Mouse (Mus musculus) cerebellum, adult 9-10 months (tissue): ENCODE data around the gene Entpd3.

Source experiments
- DNase-seq: peaks from one replicate; pipeline ENCODE4 v3.0.0; 2022

Gene Entpd3

GRCm38 (mm10) chr9:120582619-120583308, 43.1 kb downstream of the Entpd3 start:
- peak; percentile 90 for DNase-seq

DNA sequence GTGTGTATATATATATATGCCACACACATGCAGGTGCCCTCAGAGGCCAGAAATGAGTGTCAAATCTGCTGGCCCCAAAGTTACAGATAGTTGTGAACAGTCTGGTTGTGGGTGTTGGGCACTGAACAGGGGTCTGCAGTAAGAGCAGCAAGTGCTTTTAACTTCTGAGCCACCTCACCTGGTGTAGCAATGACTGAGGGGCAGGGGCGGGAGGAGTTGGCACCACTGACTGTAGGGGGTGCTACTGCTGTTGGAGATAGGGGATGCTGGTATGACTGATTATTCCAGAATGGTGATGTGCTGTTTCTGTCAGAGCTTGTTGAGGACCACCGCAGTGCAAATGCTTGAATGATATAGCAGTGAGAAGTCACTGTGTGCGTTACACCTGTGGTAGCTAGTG, 43.7 kb downstream of the Entpd3 start:
- no peak for DNase-seq

DNA sequence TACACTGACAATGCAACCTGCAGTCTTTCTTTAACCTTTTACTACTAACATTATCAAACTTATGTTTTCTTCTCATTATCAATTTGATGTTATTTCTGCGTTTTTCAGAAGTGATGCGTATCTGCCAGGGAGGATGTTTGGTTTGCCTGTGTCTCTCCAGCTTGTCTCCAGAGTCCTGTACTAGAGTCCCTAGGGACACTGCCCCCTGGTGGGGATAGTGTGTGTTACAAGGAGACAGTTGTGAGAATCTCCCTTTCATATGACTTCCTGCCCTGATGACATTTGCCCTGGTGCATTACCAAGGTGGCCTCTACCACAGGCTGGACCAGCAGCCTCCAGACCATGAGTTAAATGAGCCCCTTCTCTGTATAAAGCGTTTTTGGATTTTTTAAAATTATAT, 46.9 kb downstream of the Entpd3 start:
- DNase-seq, result peak; percentile 72

GRCm38 (mm10) chr9:120591490-120591889, 51.9 kb downstream of the Entpd3 start:
- peak; percentile 69 for DNase-seq

DNA sequence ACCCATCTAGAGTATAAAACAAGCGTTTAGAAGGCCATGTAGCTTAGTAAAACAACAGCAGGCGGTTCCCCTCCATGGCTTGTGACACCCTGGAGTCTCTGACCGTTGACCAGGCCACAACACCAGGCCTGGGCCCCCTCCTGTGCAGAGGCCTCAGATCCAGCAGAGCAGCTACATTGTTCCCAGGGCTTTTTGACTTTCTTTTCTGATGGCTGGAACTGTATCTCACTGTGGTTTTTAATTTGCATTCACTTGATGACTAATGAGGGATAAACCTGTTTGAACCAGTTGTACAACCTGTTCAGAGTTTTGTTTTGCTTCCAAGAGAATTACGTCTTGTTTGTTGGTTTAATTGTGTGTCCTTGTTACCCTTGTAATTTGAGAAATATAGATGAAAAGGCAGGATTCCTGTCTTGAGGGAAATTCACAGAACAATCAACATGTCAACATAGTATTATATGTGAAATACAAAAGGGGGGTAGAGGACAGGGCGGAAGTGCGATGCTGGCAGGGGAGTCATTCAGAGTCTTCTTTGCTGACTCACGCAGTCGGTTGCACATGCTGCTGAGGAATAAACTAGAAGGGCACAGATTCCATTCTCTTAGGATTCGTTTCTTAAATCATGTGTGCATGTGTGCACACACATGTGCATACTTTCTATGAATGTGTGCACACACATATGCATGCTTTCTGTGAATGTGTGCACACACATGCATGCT, 53.9 kb downstream of the Entpd3 start:
- DNase-seq, result no peak

- no peak for DNase-seq
Measured at GRCm38 (mm10) chr9:120594839-120595238, 55.2 kb downstream of the Entpd3 start.

GRCm38 (mm10) chr9:120595306-120595705, 55.7 kb downstream of the Entpd3 start:
- no peak for DNase-seq

GRCm38 (mm10) chr9:120601488-120602171, 62.0 kb downstream of the Entpd3 start:
- peak; percentile 80 for DNase-seq

DNA sequence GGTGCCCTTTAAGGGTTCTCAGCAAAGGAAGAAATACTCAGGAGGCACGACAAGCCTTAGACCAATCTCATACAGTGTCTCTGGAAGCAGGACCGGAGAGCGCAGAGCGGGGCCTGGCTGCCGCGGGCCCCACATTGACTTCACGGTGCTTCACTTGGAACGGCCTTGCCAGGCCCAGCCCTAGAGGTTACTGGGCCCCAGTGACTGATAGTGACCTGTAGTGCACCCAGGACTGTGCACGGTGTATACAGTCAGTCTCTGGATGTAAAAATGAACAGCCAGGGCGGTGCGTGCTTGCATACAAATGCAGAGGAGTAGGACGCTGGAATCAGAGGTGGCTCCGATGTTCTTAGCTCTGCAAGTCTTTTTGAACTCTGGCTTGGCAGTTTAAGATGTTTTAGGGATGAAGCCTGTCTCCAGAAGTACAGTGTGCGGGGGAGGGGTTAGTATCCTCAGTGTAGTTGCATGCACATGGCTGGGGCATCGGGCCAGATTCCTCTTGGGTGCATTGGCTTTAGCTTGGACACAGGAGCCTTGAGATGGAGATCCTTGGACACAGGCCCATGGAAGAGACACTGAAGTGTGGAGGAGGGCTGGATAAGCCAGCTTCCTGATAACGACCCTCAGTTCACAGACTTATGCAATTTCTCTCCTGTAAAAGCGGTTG, 62.7 kb downstream of the Entpd3 start:
- peak; percentile 55 for DNase-seq

DNA sequence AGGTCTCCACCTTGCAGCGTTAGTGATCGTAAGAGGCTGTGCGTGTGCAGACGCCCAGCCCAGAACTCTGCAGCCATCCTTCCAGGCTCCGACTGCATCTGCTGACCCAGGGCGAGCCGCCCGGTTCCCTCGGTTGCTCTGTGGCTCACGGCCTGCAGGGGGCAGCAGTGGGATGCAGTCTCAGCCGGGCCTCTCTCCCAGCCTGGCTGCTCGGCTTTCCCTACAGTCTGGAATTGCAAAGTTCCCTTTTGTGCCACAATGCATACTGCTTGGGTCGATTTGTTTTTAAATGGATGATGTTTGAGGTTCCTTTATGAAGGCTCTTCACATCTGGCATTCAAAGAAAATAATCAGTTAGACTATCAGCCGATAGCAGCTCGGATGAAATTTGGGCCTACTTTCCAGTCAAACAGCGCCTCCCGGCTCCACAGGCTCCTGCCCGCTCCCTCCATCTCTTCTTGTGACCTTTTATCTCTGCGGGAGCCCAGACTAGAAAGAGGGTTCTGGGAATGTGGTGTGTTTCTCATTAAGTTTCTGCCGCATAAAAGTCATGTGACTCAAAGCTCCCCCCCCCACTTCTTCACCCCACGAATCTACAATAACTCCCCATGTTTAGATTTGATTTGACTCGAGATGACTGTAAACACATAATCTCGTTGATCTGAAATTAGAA, 63.4 kb downstream of the Entpd3 start:
- DNase-seq, result peak; percentile 93

DNA sequence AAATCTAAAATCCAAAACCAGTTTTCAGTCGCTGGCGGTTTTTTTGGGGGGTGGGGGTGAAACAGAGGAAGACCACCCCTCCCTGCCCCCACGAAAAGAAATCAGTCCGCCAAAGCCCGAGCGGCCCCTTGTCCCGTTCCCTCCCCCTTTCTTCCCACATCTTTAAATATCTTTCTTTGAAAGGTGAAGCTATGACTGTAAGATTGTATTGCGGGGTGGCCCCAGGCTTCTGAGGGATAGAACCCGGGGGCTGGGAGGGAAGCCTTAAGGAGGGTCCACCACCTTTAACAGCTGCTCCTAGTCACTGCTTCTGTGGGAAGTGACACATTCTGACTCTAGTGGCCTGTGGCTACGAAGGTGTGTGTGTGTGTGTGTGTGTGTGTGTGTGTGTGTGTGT, 63.9 kb downstream of the Entpd3 start:
- DNase-seq, result no peak

GRCm38 (mm10) chr9:120603956-120604355, 64.3 kb downstream of the Entpd3 start:
- no peak for DNase-seq

DNA sequence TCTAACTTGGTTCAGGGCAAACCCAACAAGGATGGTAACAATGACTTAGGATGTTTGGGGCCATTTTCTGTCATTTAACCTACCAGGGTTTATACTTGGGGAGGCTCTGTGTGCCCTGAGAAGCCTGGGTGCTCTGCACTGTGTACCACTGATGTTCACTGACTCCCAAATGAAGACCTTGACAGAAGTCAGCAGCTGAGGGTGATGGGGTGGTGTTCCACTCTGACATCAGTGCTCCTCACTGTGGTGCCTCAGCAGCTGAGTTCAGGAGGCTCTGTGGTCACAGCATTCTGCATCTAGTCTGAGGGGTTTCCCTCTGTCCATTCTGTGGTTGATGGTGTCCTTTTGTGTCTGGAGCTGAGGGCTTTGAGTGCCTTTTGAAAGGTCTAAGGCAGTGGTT, 71.4 kb downstream of the Entpd3 start:
- DNase-seq, result no peak

- DNase-seq, result no peak
Measured at GRCm38 (mm10) chr9:120614059-120614458, 74.4 kb downstream of the Entpd3 start.
